Mouse (Mus musculus) yolk sac, embryonic 10.5 days (tissue): ENCODE results near the gene Pus10.

Source experiments
- DNase-seq: peaks from one replicate; pipeline ENCODE4 v3.0.0-alpha.2; 2017; ENCODE audit warnings: low spot score

Gene Pus10

DNA sequence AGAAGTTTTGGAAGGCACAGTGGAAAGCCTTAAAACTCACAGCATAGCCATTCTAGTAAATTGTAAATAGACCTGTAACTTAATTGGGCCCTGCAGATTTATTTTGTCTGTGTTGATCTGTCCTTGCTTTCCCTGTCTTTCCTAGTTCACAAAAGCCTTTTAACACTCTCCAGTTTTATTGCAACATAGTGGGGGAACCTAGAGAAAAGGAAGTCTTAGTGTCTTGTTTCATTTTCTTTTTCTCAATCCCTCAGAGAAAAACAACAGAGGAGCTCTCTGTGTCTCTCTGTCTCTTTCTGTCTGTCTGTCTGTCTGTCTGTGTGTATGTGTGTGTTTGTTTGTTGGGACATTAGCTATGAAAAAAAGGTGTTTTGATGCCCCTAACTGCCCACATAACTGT, 30.4 kb downstream of the Pus10 start:
- no peak for DNase-seq

DNA sequence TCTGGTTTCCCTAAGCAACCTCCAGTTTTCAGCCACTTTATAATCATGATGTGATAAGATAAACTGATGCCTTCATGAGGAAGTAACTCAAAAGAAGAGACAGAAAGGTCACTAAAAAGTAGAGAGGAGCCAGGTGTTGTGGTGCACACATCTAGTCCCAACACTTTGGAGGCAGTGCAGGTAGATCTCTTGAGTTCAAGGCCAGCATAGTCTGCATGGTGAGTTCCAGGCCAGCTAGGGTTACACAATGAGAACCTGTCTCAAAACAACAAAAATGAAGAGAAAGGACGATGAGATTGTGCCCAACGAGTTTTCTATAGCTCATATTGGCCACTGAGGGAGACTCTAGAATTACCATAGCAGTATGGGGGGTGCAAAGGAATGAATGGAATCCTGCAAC, 33.1 kb downstream of the Pus10 start:
- DNase-seq: no peak

DNA sequence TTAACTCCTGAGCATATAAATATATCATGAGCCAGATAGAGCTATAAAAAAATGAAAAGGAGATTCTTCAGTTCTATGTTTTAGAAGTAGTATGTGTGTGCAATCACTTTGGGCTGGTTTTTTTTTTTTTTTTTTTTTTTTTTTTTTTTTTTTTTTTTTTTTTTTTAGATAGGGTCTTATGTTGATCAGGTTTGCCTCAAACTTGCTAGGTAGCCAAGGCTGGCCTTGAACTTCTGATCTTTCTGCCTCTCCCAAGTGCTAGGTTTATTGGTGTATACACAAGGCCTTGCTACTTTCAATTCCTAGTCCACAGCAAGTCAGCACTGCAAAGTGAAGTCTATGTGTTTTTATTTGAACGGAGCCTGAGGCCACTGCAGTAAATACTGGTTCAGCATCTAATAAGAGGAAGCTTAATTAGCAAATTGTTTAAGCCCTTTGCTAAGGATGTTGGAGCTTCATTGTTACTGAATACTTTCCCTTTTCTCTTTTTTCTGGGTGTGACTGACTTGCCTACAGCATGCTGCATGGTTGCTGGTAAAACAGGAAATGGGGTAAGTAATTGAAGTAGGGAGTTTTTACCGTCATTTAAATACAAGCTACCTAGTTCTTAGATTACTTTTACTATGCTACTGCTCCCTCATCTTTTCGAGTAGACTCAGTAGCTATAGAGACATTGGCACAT, 34.1 kb downstream of the Pus10 start:
- no peak for DNase-seq

DNA sequence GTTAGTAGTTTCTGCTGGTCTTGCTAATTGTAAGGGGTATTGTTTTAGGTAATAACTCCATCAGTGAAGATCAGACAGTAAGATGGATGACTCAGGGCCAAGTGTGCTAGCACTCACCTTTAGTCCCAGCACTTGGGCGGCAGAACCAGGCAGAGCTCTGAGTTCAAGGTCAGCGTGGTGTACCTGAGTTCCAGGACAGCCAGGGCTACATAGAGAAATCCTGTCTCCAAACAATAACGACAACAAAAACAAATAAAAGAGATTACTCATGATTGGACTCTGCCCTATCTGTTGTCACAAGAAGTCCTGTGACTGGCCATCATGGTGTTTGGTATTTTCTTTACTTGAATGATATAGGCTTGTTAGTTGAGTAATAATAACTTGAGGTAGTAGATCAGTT, 36.4 kb downstream of the Pus10 start:
- no peak for DNase-seq

DNA sequence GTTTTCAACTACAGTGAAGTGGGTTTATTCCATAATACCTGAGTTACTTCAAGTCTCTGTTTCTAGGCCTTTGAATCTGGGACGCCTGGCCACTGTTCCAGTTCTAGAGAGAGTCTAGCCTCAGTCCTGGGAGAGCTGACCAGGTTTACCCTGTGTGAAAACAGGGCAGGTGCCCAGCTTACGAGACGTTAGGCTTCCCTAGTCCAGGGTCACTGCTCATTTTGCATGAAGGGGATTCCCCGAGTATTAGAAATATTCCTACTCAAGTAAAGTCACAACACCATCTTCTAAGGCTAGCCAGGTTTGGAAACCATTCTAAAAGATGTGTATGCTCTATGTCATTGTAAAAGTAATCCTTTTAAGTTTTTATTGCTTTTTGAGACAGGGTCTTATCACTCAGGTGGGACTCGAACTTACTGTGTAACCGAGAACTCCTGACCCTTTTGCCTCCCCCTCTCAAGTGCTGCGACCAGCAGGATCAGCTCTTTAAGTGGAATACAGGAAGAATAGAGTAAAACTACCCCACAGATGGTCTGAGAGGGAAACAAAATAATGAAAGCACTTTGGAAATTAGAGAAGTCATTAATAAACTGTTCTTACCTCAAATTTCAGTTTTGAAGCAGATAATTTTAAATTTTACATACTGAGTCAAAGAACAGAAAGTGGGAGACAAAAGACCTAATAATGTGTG, 39.3 kb downstream of the Pus10 start:
- no peak for DNase-seq

DNA sequence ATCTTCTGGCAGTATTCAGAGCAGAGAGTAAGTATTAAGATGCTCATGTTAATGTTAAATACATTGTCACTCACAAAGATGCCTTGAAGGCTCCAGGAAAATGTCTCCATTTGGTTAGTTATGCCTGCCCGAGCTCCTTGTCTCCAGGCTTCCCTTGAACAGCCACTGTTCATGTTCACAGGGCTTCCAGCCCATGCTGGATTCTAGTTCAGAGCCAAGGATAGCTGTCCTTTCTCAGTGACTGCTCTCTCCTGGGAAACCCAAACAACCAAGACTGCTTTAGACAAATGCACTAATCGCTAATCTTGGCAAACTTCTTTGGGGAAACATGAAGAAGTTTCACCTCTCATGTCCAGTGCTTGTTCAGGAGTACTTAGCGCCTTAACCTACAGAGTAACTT, 46.8 kb downstream of the Pus10 start:
- no peak for DNase-seq

DNA sequence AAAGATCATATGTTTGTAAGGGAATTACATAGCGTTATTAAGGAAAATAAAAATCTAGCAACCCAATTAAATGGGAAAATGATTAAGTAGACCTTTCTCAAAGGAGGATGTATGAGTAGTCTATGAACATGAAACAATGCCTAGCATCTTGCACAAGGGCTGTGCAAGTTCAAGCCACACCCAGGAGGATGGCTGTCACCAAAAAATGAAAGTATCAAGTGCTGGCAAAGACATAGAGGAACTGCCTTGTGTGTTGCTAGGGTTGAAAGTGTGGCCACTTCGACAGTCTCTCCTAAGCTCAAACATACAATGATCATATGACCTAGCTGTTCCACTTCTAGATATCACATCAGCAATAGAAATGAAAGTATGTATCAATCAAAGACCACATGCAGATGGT, 53.4 kb downstream of the Pus10 start:
- no peak for DNase-seq

DNA sequence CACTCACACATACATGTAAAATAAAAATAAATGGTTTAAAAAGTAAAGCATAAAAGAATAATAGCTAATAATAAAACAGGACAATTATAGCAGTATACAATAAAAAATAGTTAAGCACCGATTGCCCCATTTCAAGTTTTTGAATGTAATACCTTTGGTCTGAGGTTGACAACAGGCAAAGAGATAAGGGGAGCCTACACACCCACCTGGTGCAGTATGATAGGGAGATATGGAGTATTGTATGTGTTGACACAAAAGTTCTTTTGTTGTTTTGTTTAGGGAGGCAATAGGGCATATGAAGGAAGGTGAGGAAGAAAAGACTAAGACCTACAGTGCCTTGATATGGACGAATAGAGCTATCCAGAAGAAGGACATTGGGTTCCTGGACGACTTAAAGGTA, 54.4 kb downstream of the Pus10 start:
- DNase-seq: no peak

DNA sequence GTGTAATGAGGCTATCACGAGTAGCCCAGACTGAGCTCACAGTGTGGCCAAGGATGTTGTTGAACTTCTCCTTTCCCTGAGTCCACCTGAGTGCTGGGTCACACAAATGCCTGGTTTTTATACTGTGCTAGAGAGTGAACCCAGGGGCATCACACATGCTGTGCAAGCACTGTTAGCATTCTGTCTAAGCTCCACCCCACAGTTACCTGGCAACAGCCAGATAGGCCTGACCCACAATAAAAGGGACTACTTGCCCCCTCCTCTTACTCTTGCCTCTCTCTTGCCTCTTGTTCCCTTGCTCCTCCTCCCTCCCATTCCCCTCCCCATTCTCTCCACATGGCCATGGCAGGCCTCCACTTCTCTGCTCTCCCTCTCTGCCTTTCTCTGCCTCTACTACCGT, 56.9 kb downstream of the Pus10 start:
- DNase-seq: no peak

DNA sequence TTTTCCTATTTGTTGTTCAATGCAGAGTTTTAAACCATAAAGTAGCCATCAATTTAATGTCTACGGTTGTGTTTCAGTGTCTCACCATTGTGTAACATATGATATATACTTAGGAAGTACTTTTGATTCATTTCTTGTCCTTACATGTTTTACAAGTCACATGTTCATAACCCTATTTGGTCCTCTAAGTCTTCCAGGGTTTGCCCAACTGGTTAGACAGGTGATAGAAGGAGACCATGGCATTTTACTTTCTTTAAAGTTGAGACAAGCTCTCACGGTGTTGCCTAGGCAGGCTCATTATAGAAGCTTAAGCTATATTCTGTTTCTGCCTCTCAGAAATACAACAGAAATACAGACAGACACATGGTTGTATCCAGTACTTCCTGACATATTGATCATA, 60.4 kb downstream of the Pus10 start:
- DNase-seq: no peak

DNA sequence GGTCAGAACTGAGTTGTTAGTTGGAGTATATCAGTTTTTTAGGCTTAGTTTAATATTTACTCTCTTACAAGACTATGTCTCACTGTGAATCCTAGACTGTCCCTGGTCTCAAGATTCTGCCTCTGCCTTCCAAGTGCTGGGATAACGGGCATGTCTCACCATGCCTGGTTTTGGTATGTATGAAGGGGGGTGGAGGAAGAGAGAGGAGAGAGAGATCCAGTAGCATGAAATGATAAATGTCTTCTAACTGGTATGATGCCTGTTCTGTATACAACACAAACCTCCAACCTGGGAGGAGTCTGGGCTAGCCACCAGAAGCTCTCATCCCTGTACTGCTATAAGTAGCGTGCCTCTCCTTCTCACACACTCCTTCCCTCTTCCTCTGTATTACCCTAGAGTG, 61.0 kb downstream of the Pus10 start:
- no peak for DNase-seq

DNA sequence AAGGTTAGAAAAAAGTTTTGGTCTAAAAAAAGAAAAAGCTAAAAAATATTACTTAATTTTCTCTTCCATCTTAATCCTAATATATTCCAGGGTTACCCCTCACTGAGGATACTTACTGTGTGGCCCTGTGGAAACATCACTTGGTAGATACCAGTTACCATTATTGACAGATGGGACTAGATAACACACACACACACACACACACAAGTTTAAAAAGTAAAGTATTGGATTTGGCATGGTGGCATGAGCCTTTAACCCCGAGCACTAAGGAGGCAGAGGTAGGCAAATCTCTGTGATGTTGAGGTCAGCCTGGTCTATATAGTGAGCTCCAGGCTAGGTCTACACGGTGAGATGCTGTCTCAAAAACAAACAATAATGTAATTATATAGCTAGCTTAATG, 62.7 kb downstream of the Pus10 start:
- DNase-seq: no peak

DNA sequence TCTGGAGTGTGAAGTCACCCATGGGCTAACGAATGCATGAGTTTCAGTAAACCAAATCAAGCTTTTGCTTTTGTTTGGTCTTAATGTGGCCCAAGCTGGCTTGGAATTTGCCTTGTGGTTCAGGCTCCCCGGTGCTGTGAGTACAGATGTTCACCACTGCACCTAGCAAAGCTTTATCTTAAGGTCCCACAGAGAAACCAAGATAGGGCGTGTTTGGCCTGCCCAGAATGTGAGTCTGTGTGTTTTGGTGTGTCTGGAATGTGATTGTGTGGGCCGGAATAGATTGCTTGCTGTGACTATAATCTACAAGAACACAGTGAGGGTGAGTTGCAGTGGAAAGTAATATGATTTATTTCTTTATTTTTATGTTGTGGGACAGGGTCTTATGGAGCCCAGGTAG, 64.6 kb downstream of the Pus10 start:
- no peak for DNase-seq

DNA sequence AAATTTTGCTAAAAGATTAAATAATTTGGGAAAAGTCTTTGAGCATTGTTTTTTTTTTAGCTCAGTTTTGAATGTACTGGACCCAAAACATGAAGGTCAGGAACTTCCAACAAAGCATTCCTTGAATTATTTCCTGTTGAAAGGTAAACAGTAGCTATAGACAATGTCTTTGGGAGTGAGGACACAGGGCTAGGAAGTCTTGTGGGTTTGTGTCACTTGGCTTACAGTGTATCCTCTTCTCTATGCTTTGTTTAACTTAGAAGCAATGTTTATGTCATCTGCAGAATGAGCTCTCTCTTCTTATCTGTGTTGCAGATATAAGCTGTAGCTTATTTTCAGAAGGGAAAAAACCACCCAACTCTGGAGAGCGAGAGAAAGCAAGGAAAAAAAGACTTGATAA, 67.4 kb downstream of the Pus10 start:
- DNase-seq: no peak

DNA sequence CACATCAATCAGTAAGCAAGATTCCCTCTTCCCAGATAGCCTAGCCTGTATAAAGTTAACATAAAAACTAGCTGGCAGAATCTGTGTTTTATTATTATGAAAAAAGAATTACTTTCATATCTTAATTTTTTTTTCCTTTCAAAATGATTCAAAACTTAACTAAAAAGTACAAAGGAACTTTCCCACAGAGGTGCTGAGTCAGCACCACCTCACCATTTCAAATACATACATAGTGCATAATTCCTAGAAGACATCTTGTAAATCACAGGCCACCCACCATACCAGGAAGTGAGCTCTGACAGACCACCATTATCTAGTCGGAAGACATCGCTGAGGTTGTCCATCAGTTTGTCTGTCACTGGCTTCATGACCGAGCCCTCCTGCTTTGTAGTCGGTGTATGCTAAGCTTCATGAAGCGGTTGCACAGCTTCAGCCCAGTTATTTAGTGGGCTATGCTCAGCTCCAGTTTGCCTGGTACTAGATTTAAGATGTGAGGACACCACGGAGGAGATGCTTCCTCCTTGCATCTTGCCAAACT, 69.3 kb downstream of the Pus10 start:
- DNase-seq: no peak

DNA sequence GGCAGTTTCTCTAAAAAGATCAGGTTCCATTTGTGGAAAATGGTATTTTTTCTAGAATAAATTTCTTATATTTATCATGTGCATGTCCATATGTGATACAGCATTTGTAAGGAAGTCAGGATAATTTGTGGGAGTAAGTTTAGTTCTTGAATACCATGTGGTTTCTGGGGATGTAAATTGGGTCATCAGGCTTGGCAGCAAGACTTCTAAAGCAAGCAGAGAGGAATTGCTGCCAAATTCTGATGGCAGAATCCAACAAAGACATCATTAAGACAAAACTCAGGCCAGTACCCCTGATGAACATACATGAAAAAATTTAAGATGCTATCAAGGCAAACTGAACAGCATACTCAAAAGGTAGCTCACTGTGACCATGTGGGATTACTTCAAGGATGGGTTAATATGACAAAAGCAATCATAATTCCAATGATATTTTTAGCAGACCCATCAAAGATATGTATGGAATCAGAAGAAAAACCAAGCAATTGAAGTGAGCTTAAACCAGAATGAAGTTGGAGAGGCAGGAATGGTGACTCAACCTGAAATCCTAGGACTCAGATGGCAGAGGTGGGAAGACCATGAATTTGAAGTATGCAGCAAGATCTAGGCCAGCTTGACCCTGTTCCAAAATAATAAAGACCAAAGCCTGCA, 70.5 kb downstream of the Pus10 start:
- no peak for DNase-seq

DNA sequence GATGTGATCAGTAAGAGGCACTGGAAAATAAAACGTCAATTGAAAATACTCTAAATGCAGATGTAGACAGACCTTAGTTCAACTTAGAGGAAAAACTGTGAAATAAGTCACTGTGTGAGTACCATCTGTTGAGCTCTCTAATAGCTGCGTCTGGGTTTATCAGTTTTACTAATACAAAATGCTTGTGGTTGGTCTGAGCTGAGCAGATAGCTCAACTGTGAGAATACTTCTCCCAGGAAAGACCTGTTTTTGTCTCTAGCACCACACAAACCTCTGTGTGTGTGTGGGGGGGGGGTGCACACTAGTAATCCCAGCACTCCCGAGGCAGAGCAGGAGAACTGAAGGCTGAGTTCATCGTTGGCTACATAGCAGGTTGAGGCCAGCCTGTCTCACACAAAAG, 75.4 kb downstream of the Pus10 start:
- no peak for DNase-seq

DNA sequence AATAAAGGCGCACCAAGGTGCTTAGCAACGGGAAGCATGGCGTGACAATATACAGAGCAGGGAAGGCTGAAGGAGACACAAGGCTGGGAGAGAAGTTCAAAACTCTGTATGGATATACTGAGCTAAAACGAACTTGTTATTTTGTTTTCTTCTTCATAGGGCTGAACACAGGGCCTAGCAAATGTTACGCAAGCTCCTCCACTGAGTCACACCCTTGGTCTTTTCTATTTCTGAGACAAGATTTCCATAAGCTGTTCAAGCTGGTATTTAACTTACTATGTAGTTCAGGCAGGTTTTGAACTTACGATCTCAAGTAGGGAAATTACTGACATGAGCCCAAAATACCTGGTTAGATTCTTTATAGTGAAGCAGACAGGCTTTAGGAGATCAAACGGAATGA, 75.9 kb downstream of the Pus10 start:
- no peak for DNase-seq

DNA sequence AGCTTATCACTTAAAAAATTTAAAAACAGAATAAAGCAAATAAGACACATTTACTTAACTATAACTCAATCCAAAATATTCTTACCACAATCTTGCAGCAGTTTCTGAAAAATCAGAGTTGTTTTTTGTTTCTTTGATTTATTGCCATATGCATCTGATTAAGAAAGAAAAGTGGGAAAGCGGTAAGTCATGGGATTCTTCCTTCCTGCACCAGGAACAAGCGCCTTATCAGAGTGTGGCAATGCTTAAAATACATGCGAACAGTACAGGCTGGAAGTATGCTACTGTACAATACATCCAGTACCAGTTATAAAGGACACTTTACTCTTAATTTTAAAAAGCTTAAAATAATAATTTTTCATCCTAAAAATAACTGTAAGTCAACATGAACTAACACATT, 78.9 kb downstream of the Pus10 start:
- DNase-seq: no peak

DNA sequence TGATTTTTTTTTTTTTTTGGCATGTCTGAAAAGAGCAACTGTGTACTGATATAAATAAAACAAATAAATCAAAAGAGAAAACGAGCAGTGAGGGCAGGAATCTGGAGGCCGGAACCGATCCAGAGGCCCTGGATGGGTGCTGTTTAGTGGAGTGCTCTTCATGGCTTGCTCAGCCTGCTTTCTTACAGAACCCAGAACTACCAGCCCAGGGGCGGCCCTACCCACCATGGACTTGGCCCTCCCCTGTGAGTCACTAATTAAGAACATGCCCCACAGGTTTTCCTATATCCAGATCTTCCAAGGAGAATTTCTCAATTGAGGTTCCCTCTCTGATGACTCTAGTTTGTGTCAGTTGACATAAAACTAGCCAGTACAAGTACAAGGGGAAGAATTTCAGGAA, 80.6 kb downstream of the Pus10 start:
- no peak for DNase-seq

DNA sequence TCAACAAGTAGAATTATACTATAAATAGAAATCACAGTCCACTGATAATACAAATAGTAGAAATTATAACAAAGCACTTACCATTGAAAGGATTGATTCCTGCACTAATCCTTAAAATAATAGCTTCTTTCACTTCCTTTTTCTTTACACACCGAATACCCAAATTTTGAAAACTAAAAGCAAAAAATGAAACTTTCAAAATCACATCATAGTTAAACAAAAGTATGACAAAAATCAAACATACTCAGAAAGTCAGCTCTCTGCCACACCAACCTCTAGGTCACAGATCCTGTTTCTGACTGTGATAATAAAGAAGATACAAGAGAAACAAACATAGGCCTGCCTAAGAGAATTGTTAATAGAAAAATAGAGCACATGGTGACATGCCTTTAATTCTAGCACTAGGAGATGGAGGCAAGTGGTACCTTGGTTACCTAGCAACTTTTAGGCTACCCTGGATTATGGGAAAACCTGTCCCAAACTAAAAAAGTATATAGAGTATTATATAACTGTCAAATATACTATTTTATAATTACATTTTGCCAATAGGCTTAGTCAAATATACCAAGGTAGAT, 87.7 kb downstream of the Pus10 start:
- no peak for DNase-seq

DNA sequence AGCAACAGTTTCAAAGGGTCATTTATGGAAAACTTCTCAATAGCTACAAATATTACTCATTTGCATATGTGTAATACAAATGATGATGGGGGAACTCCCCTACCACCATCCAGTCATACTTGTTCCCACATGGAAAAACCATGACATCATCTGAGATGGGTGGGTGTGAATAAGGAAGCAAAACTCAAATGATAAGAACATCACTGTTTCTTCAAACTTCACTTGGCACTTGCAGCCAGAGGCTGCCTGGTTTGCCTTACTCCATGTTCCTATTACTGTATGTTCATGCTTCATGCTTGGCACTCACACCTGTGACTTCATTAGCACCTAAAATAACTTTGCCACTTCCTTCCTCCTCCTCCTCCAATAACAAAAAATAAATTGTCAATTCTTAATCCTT, 88.9 kb downstream of the Pus10 start:
- no peak for DNase-seq

DNA sequence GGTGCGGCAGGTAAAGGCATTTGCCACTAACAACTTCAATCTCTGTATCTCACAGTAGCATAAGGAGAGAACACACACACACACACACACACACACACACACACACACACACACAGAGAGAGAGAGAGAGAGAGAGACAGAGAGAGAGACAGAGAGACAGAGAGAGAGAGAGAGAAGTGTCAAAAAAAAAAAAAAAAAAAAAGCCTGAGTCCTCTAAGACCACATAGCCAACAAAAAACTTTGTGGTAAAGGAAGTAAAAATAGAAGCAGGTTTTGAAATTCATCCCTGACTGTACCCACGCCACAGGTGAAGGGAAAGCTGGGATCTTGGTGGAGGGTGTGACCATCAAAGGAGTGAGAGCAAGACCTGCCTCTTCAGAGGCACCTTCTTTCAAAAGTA, 92.7 kb downstream of the Pus10 start:
- DNase-seq: no peak
